Mouse (Mus musculus): ENCODE results near the gene Lcp1. TPM values are rescaled to one million over a fixed set of nuclear protein-coding genes. Genes with fewer than 3 reads are reported as not detected.

Gene Lcp1
- polyA plus RNA-seq, 2 experiments = 13.5 to 34.2 TPM

DNA sequence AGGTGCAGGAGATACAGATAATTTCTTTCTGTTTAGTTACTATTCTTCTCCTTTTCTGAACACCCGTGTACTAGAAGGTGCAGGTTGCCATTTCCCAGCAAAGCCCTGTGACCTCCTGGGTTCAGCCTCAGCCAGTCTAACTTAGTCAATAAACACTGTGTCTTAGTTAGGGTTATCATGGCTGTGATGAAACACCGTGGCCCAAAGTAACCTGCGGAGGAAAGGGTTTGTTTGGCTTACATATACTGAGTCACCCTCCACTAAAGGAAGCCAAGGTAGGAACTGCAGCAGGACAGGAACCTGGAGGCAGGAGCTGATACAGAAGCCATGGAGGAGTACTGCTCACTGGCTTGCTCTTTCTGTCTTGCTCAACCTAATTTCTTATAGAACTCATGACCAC is 119.5 kb downstream of the Lcp1 start:
- Histone ChIP-seq H3K36me3 (ENCODE audit: control insufficient read depth, insufficient read depth, low read length) (no peaks in the 10 kb centered on the region), H3K9ac (ENCODE audit: low read depth, low read length, severe bottlenecking) (no peak overlapping the region), H3K27ac (replicated peaks; ENCODE audit: low read depth, low read length) (no peak overlapping the region), H3K4me1 (ENCODE audit: control insufficient read depth, insufficient read depth, low read length) (no peaks in the 10 kb centered on the region), H3K4me3 (replicated peaks; ENCODE audit: low read length) (no peak overlapping the region), H3K9me3 (ENCODE audit: control insufficient read depth, low read length) (no peaks in the 10 kb centered on the region), H3K4me2 (replicated peaks; ENCODE audit: low read depth, low read length, severe bottlenecking) (no peak overlapping the region), H3K27me3 (ENCODE audit: control insufficient read depth, insufficient read depth, low read length) (no peaks in the 10 kb centered on the region)
- ATAC-seq (ENCODE audit: low FRiP score, low read depth) (no peak), DNase-seq (ENCODE audit: low spot score) (no peak)
- TF ChIP-seq POLR2A (IDR thresholded peaks at IDR 0.05; ENCODE audit: borderline replicate concordance, extremely low read depth, insufficient read depth, insufficient read length) = no peak
- WGBS = 88% methylated on average over 3 of the region's 3 CpGs

DNA sequence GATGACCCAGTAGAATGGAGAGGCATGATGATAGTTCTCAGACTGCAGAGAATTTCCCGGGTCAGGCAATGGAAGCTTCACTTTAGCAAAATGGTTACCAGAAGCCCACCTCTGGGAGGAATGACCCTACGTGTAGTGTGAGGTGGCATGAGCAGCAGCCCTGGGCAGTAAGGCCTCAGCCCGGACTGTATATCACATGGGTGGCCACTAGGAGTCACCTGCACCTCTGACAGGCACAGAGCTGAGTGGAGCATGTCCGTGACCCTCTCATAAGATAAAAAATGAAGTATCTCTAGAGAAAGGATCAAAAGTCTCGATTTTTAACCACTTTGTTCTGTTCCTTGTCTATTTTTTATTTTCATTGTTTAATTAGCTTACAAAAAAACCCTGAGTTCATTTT is 125.6 kb downstream of the Lcp1 start:
- DNase-seq (ENCODE audit: low spot score) (no peak), ATAC-seq (ENCODE audit: low FRiP score, low read depth) (no peak)
- Histone ChIP-seq H3K36me3 (ENCODE audit: control insufficient read depth, insufficient read depth, low read length) (no peaks in the 10 kb centered on the region), H3K9ac (ENCODE audit: low read depth, low read length, severe bottlenecking) (no peak overlapping the region), H3K4me2 (replicated peaks; ENCODE audit: low read depth, low read length, severe bottlenecking) (no peak overlapping the region), H3K4me1 (ENCODE audit: control insufficient read depth, insufficient read depth, low read length) (no peaks in the 10 kb centered on the region), H3K27me3 (ENCODE audit: control insufficient read depth, insufficient read depth, low read length) (no peaks in the 10 kb centered on the region), H3K27ac (replicated peaks; ENCODE audit: low read depth, low read length) (no peak overlapping the region), H3K4me3 (replicated peaks; ENCODE audit: low read length) (no peak overlapping the region), H3K9me3 (ENCODE audit: control insufficient read depth, low read length) (no peaks in the 10 kb centered on the region)
- TF ChIP-seq POLR2A (IDR thresholded peaks at IDR 0.05; ENCODE audit: borderline replicate concordance, extremely low read depth, insufficient read depth, insufficient read length) = no peak
- WGBS = 39% methylated on average over 5 of the region's 5 CpGs

DNA sequence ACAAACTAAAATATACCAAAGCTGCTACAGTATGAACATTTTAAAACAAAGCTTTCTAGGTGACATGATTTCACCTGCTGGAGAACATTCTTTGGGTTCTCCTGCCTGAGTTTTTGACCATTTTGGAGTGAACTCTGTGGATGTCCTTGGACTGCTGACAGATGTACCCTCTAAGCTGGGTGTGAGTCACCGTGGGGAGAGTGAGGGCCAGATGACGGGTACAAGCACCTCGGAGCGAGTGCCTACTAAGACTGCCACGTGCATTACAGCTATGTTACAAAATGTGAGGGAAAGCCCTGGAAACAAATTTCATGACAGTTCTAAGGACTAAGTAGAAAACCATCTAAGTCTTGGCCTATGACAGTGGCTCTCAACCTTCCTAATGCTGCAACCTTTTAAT is 138.6 kb downstream of the Lcp1 start:
- H3K9ac ChIP-seq (ENCODE audit: low read depth, low read length, severe bottlenecking) = no peak overlapping the region
- no peaks in the 10 kb centered on the region for H3K27me3 ChIP-seq (ENCODE audit: control insufficient read depth, insufficient read depth, low read length)
- no peak overlapping the region for H3K27ac ChIP-seq (replicated peaks; ENCODE audit: low read depth, low read length)
- H3K36me3 ChIP-seq (ENCODE audit: control insufficient read depth, insufficient read depth, low read length) = no peaks in the 10 kb centered on the region
- DNase-seq (ENCODE audit: low spot score) (no peak), ATAC-seq (ENCODE audit: low FRiP score, low read depth) (no peak)
- H3K9me3 ChIP-seq (ENCODE audit: control insufficient read depth, low read length) = no peaks in the 10 kb centered on the region
- no peak overlapping the region for H3K4me3 ChIP-seq (replicated peaks; ENCODE audit: low read length)
- no peak overlapping the region for H3K4me2 ChIP-seq (replicated peaks; ENCODE audit: low read depth, low read length, severe bottlenecking)
- 82% methylated on average over 5 of the region's 5 CpGs for WGBS
- H3K4me1 ChIP-seq (ENCODE audit: control insufficient read depth, insufficient read depth, low read length) = no peaks in the 10 kb centered on the region
- TF ChIP-seq POLR2A (IDR thresholded peaks at IDR 0.05; ENCODE audit: borderline replicate concordance, extremely low read depth, insufficient read depth, insufficient read length) = no peak

DNA sequence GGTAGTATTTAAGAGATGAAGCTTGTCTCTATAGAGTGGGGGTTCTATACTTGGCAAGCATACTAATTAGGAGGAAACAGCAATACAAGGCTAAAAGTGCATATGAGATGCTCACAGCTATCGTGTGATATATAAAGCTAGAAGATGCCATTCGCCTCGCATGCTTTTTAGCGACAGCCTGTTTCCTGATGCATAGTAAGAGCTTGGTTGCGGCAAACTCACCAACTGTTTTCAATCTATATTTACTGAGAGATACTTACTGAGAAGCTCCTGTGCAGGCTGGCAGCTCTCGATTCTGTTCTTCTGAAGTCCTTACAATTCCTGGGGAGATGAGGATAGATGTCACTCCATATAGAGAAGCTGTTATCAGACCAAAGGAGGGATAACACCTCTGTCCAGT is 148.8 kb downstream of the Lcp1 start:
- Histone ChIP-seq H3K27ac (replicated peaks; ENCODE audit: low read depth, low read length) (no peak overlapping the region), H3K4me2 (replicated peaks; ENCODE audit: low read depth, low read length, severe bottlenecking) (no peak overlapping the region), H3K9me3 (ENCODE audit: control insufficient read depth, low read length) (no peaks in the 10 kb centered on the region), H3K36me3 (ENCODE audit: control insufficient read depth, insufficient read depth, low read length) (no peaks in the 10 kb centered on the region), H3K4me3 (replicated peaks; ENCODE audit: low read length) (no peak overlapping the region), H3K9ac (ENCODE audit: low read depth, low read length, severe bottlenecking) (no peak overlapping the region), H3K27me3 (ENCODE audit: control insufficient read depth, insufficient read depth, low read length) (no peaks in the 10 kb centered on the region), H3K4me1 (ENCODE audit: control insufficient read depth, insufficient read depth, low read length) (no peaks in the 10 kb centered on the region)
- TF ChIP-seq POLR2A (IDR thresholded peaks at IDR 0.05; ENCODE audit: borderline replicate concordance, extremely low read depth, insufficient read depth, insufficient read length) = no peak
- DNase-seq (ENCODE audit: low spot score) (no peak), ATAC-seq (ENCODE audit: low FRiP score, low read depth) (no peak)
- WGBS = 86% methylated on average over 6 of the region's 6 CpGs

DNA sequence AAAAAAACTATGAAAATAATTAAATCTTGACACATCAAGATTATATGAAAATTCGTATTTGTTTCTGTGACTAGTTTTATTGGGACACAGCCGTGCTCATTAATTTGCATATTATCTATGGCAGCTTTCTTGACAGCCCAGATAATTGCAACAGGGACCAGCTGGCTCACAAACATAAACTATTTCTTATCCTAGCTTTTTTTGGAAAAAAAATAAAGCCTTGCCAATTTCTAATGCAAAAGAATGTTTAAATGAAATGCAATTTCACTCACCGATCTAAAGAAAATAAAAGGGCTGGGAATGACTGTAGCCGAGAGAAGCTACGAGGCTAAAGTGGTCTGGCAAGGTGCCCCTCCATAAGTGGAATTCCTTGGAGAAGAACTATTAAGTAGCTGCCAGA is 149.5 kb downstream of the Lcp1 start:
- no peak for TF ChIP-seq POLR2A (IDR thresholded peaks at IDR 0.05; ENCODE audit: borderline replicate concordance, extremely low read depth, insufficient read depth, insufficient read length)
- Histone ChIP-seq H3K9ac (ENCODE audit: low read depth, low read length, severe bottlenecking) (no peak overlapping the region), H3K9me3 (ENCODE audit: control insufficient read depth, low read length) (no peaks in the 10 kb centered on the region), H3K27ac (replicated peaks; ENCODE audit: low read depth, low read length) (no peak overlapping the region), H3K4me2 (replicated peaks; ENCODE audit: low read depth, low read length, severe bottlenecking) (no peak overlapping the region), H3K36me3 (ENCODE audit: control insufficient read depth, insufficient read depth, low read length) (no peaks in the 10 kb centered on the region), H3K27me3 (ENCODE audit: control insufficient read depth, insufficient read depth, low read length) (no peaks in the 10 kb centered on the region), H3K4me1 (ENCODE audit: control insufficient read depth, insufficient read depth, low read length) (peaks cover 6% of the 10 kb centered on the region), H3K4me3 (replicated peaks; ENCODE audit: low read length) (no peak overlapping the region)
- ATAC-seq (ENCODE audit: low FRiP score, low read depth) (no peak), DNase-seq (ENCODE audit: low spot score) (no peak)
- WGBS = 65% methylated on average over 5 of the region's 5 CpGs

Small RNA genes within 50 kb of the gene (microRNA-seq; reads per million reads assigned to microRNA genes)
- not detected for gene Gm44482

Other genes starting within 250 kb of the Lcp1 start
- gene Lrch1, start 183.2 kb upstream of the Lcp1 start, polyA plus RNA-seq (2012; rRNA removed) = 13.0 and 13.3 TPM in 2 replicates
- 15.2 and 17.0 TPM in 2 replicates for gene Lrch1, start 183.2 kb upstream of the Lcp1 start, polyA plus RNA-seq (2014; fragmentation: Nextera tagmentation; extraction: Ambion mirVana)
- gene Rubcnl, start 115.1 kb upstream of the Lcp1 start, polyA plus RNA-seq (2012; rRNA removed) = 1.3 TPM in 2 replicates
- 1.4 and 2.6 TPM in 2 replicates for gene Rubcnl, start 115.1 kb upstream of the Lcp1 start, polyA plus RNA-seq (2014; fragmentation: Nextera tagmentation; extraction: Ambion mirVana)
- gene Lrrc63, start 220 bp upstream of the Lcp1 start, polyA plus RNA-seq (2012; rRNA removed) = 0.04 TPM in 1 of 2 replicates, not detected in the other
- not detected in 2 replicates for gene Lrrc63, start 220 bp upstream of the Lcp1 start, polyA plus RNA-seq (2014; fragmentation: Nextera tagmentation; extraction: Ambion mirVana)
- gene Cpb2, start 111.2 kb downstream of the Lcp1 start, polyA plus RNA-seq (2012; rRNA removed) = not detected in 2 replicates
- not detected in 2 replicates for gene Cpb2, start 111.2 kb downstream of the Lcp1 start, polyA plus RNA-seq (2014; fragmentation: Nextera tagmentation; extraction: Ambion mirVana)
- 19.5 and 24.8 TPM in 2 replicates for gene Zc3h13, start 153.3 kb downstream of the Lcp1 start, polyA plus RNA-seq (2012; rRNA removed)
- gene Zc3h13, start 153.3 kb downstream of the Lcp1 start, polyA plus RNA-seq (2014; fragmentation: Nextera tagmentation; extraction: Ambion mirVana) = 26.5 and 32.2 TPM in 2 replicates